Mouse (Mus musculus) ES-E14 (cell line): ENCODE results near the gene Gm973. TPM values are rescaled to one million over a fixed set of nuclear protein-coding genes. Genes with fewer than 3 reads are reported as not detected.

Experiments
- DNase-seq: peaks from one replicate; pipeline ENCODE4 v3.0.0-alpha.2; 2013; ENCODE audit warnings: low read depth, low spot score
- H3K27ac ChIP-seq: 2 replicates; pipeline ENCODE4 v1.5.1; 2012; ENCODE audit warnings: low read depth, mild to moderate bottlenecking, low read length, moderate library complexity, mixed read lengths; ENCODE audit not compliant: poor library complexity, insufficient read depth, severe bottlenecking
- H3K36me3 ChIP-seq: 2 replicates; pipeline ENCODE4 v1.6.1; 2012; ENCODE audit warnings: mild to moderate bottlenecking, low read length, moderate library complexity, mixed read lengths; ENCODE audit not compliant: control insufficient read depth, poor library complexity, insufficient read depth, severe bottlenecking
- H3K4me1 ChIP-seq, 2 experiments: fragments of 150-350 bp in 1 of 2; sonication (generic) in 1 of 2; 2 replicates each; pipeline ENCODE4 v1.6.1; 2012; ENCODE audit warnings: low read length in 2 of 2, mild to moderate bottlenecking in 1 of 2, mixed read lengths in 1 of 2; ENCODE audit not compliant: control insufficient read depth in 2 of 2, insufficient read depth in 2 of 2, poor library complexity in 1 of 2
- H3K4me3 ChIP-seq, 2 experiments: fragments of 150-350 bp in 1 of 2; sonication (generic) in 1 of 2; 2 replicates each; pipeline ENCODE4 v1.5.1; 2012; ENCODE audit warnings: low read length in 2 of 2, low read depth in 1 of 2, mild to moderate bottlenecking in 1 of 2, mixed read lengths in 1 of 2; ENCODE audit not compliant: insufficient read depth in 1 of 2, poor library complexity in 1 of 2, severe bottlenecking in 1 of 2
- H3K9ac ChIP-seq: 2 replicates; pipeline ENCODE4 v1.6.1; 2012; ENCODE audit warnings: low read depth, mild to moderate bottlenecking, low read length, mixed read lengths; ENCODE audit not compliant: poor library complexity, insufficient read depth, severe bottlenecking
- H3K9me3 ChIP-seq: fragments of 150-350 bp; sonication (generic); 2 replicates; pipeline ENCODE4 v1.6.1; 2012; ENCODE audit warnings: low read depth, mild to moderate bottlenecking, low read length; ENCODE audit not compliant: control insufficient read depth, insufficient read depth
- CHD2 ChIP-seq: IDR thresholded peaks from 2 replicates; pipeline ENCODE4 v1.6.1; 2014; ENCODE audit warnings: mild to moderate bottlenecking, low read depth, low read length, inconsistent platforms
- HCFC1 ChIP-seq: IDR thresholded peaks from 2 replicates; pipeline ENCODE4 v1.6.1; 2012; ENCODE audit warnings: low read length, inconsistent platforms, borderline replicate concordance; ENCODE audit not compliant: insufficient read depth
- MAFK ChIP-seq: IDR thresholded peaks from 2 replicates; pipeline ENCODE4 v1.6.1; 2014; ENCODE audit warnings: mild to moderate bottlenecking, low read depth, low read length, inconsistent platforms; ENCODE audit not compliant: insufficient read depth
- ZC3H11A ChIP-seq: IDR thresholded peaks from 2 replicates; pipeline ENCODE4 v1.6.1; 2012; ENCODE audit warnings: low read depth, mild to moderate bottlenecking, inconsistent platforms, low read length, borderline replicate concordance
- ZNF384 ChIP-seq: IDR thresholded peaks from 2 replicates; pipeline ENCODE4 v1.6.1; 2012; ENCODE audit warnings: low read depth, low read length, inconsistent platforms
- in situ Hi-C, 2 experiments: fragments of 600-800 bp; cut with MboI; formaldehyde crosslinking; loops; one replicate each; pipeline ENCODE4 v1.15.1; 2025; ENCODE audit warnings: low sequenced_read_pairs in 2 of 2, inconsistent platforms in 1 of 2; ENCODE audit not compliant: unreplicated experiment in 2 of 2
- total RNA-seq: library from RNA; depleted of rRNA; stranded (reverse); fragments of 300-350 nt; gene quantifications from 2 replicates; pipeline ENCODE4 v1.2.3, GENCODE M21; 2012

The Gm973 gene
- total RNA-seq, 1 experiment = 5.8 TPM

GRCm38 (mm10) chr1:59484314-59484713 lies 31.8 kb upstream of the Gm973 start:
- H3K27ac ChIP-seq = peak overlapping the region; percentile 17; the same call in 1 of the 2 replicates
- DNase-seq = no peak
- peaks cover 1 to 6% of the 10 kb centered on the region in 2 experiments for H3K4me1 ChIP-seq
- peaks cover 25% of the 10 kb centered on the region for H3K36me3 ChIP-seq
- H3K4me3 ChIP-seq = peak overlapping the region; percentile 73 to 86
- no peaks in the 10 kb centered on the region for H3K9me3 ChIP-seq
- H3K9ac ChIP-seq = peak overlapping the region; percentile 91
- TF ChIP-seq HCFC1 (no peak), ZC3H11A (no peak), CHD2 (no peak), MAFK (no peak), ZNF384 (no peak)
- in situ Hi-C loops = no loop called here

- peaks cover 28% of the 10 kb centered on the region for H3K36me3 ChIP-seq
- no peak for TF ChIP-seq ZC3H11A
- TF ChIP-seq MAFK = no peak
- TF ChIP-seq HCFC1 = no peak
- no peak for TF ChIP-seq ZNF384
- TF ChIP-seq CHD2 = no peak
- in situ Hi-C loops = no loop called here
- H3K9me3 ChIP-seq = no peaks in the 10 kb centered on the region
- no peak for DNase-seq
- peak overlapping the region; percentile 52 for H3K27ac ChIP-seq
- peak overlapping the region; percentile 91 for H3K9ac ChIP-seq
- H3K4me3 ChIP-seq = peak overlapping the region; percentile 73 to 86
- H3K4me1 ChIP-seq = peaks cover 2 to 6% of the 10 kb centered on the region in 2 experiments
Observed at GRCm38 (mm10) chr1:59484791-59485785, 31.0 kb upstream of the Gm973 start.

GRCm38 (mm10) chr1:59485803-59486202 lies 30.3 kb upstream of the Gm973 start:
- DNase-seq = no peak
- peaks cover 5 to 6% of the 10 kb centered on the region in 2 experiments for H3K4me1 ChIP-seq
- peak overlapping the region; percentile 73 to 86; a peak in 3 of 4 replicates for H3K4me3 ChIP-seq
- no peaks in the 10 kb centered on the region for H3K9me3 ChIP-seq
- TF ChIP-seq HCFC1 = no peak
- in situ Hi-C loops = no loop called here
- H3K9ac ChIP-seq = peak overlapping the region; percentile 39; the same call in 1 of the 2 replicates
- no peak overlapping the region; the same call in 1 of the 2 replicates for H3K27ac ChIP-seq
- peaks cover 32% of the 10 kb centered on the region for H3K36me3 ChIP-seq

- H3K4me3 ChIP-seq = peak overlapping the region; percentile 7 to 32; a peak in 3 of 4 replicates
- H3K9me3 ChIP-seq = no peaks in the 10 kb centered on the region
- H3K4me1 ChIP-seq = peaks cover 6 to 8% of the 10 kb centered on the region in 2 experiments
- peaks cover 32% of the 10 kb centered on the region for H3K36me3 ChIP-seq
- TF ChIP-seq MAFK = peak; percentile 77
- no peak for TF ChIP-seq CHD2
- peak overlapping the region; percentile 24; the same call in 1 of the 2 replicates for H3K9ac ChIP-seq
- DNase-seq = no peak
- peak overlapping the region; percentile 90 for H3K27ac ChIP-seq
- in situ Hi-C loops = no loop called here
Observed at GRCm38 (mm10) chr1:59487651-59488051, 28.4 kb upstream of the Gm973 start.
